Mouse (Mus musculus) midbrain, embryonic 11.5 days (tissue): ENCODE results near the gene Lgr5. TPM values are rescaled to one million over a fixed set of nuclear protein-coding genes. Genes with fewer than 3 reads are reported as not detected.
A peak's percentile ranks its signal among the peaks of the same experiment; 100 is the strongest.

Experiments used
- ATAC-seq: fragments of 200-750 bp; cut with Nextera tagmentation; 2 replicates; pipeline ENCODE4 v1.8.0; 2017; ENCODE audit warnings: moderate TSS enrichment, moderate library complexity; ENCODE audit not compliant: low FRiP score
- DNase-seq: peaks from one replicate; pipeline ENCODE4 v3.0.0; 2015; ENCODE audit warnings: low spot score; ENCODE audit errors: missing footprints
- H3K27ac ChIP-seq: fragments of 300-500 bp; sonication (generic); 2 replicates; pipeline ENCODE4 v1.5.1; 2014; ENCODE audit warnings: low read depth, low read length
- H3K27me3 ChIP-seq: fragments of 300-500 bp; sonication (generic); 2 replicates; pipeline ENCODE4 v1.6.1; 2014; ENCODE audit warnings: mild to moderate bottlenecking, low read length, moderate library complexity, mixed read lengths; ENCODE audit not compliant: control insufficient read depth, insufficient read depth
- H3K36me3 ChIP-seq: fragments of 300-500 bp; sonication (generic); 2 replicates; pipeline ENCODE4 v1.6.1; 2014; ENCODE audit warnings: mild to moderate bottlenecking, low read length, moderate library complexity, mixed read lengths; ENCODE audit not compliant: control insufficient read depth, insufficient read depth
- H3K4me1 ChIP-seq: fragments of 300-500 bp; sonication (generic); 2 replicates; pipeline ENCODE4 v1.6.1; 2014; ENCODE audit warnings: low read length; ENCODE audit not compliant: control insufficient read depth, insufficient read depth
- H3K4me2 ChIP-seq: fragments of 300-500 bp; sonication (generic); 2 replicates; pipeline ENCODE4 v1.6.1; 2014; ENCODE audit warnings: mild to moderate bottlenecking, moderate library complexity
- H3K4me3 ChIP-seq: fragments of 300-500 bp; sonication (generic); 2 replicates; pipeline ENCODE4 v1.5.1; 2014; ENCODE audit warnings: low read depth, low read length
- H3K9ac ChIP-seq: fragments of 300-500 bp; sonication (generic); 2 replicates; pipeline ENCODE4 v1.6.1; 2014; ENCODE audit warnings: low read length
- H3K9me3 ChIP-seq: fragments of 300-500 bp; sonication (generic); 2 replicates; pipeline ENCODE4 v1.6.1; 2016; ENCODE audit warnings: low read length; ENCODE audit not compliant: control insufficient read depth
- WGBS: fragments of 180-500 bp; shearing (Covaris S2); extraction: QIAGEN DNeasy Blood & Tissue Kit; methylation state at CpG from one replicate; pipeline ENCODE4 v1.1.7; 2014; 5-methylcytosine and 5-hydroxymethylcytosine counted together
- polyA plus RNA-seq: library from polyadenylated mRNA; unstranded; fragments of >200 nt; fragmentation: Nextera tagmentation; extraction: Ambion mirVana; gene quantifications from 2 replicates; pipeline ENCODE4 v1.2.1, GENCODE M21; 2014

Gene Lgr5
- polyA plus RNA-seq, 1 experiment from 2014 or later, result 7.3 TPM

- Histone ChIP-seq H3K4me2 (no peak overlapping the region), H3K27me3 (peaks cover 4% of the 10 kb centered on the region; the same call in 1 of the 2 replicates)
These were observed 30.8 kb downstream of the Lgr5 start for GRCm38 (mm10) chr10:115556738-115557242.

DNA sequence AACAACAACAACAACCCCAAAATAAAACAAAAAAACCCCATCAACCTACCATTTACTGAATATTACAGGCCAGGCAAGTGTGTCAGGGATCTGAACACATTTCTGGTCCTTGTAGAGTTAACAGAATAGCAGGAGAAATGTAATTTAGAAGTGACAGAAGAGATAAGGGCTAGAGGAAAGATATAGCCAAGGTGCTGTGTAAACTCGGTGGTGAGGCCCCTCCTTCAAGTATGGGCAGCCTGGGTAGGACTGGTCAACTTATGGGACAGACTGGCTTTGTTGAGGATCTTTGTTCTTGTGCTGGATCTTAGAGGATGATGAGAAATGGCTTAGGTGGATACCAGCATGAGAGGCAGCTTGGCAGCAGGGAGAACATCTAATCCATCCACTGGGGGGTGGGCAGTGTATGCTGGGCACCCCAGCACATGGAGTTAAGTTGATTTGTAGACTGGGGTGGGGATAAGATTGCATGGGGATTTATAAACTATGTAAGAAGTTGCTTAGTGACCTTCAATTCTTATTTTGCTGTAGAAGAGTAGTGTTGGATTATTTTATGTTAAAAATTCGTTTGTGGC is 32.3 kb downstream of the Lgr5 start:
- no peak overlapping the region for H3K27ac ChIP-seq
- H3K9ac ChIP-seq, result no peak overlapping the region
- no peak for ATAC-seq
- 65% methylated on average over 2 of the region's 2 CpGs for WGBS
- peak; percentile 66 for DNase-seq
- peaks cover 4% of the 10 kb centered on the region; the same call in 1 of the 2 replicates for H3K27me3 ChIP-seq
- peaks cover 7% of the 10 kb centered on the region for H3K4me1 ChIP-seq
- no peaks in the 10 kb centered on the region for H3K36me3 ChIP-seq
- no peak overlapping the region for H3K4me2 ChIP-seq
- H3K9me3 ChIP-seq, result no peaks in the 10 kb centered on the region
- no peak overlapping the region for H3K4me3 ChIP-seq

More at GRCm38 (mm10) chr10:115556738-115557242, 30.8 kb downstream of the Lgr5 start:
- DNase-seq, result peak; percentile 90
- Histone ChIP-seq H3K4me3 (no peak overlapping the region), H3K4me1 (peaks cover 7% of the 10 kb centered on the region), H3K36me3 (no peaks in the 10 kb centered on the region), H3K9me3 (no peaks in the 10 kb centered on the region), H3K9ac (no peak overlapping the region), H3K27ac (no peak overlapping the region)
- WGBS, result 13% methylated on average over 12 of the region's 12 CpGs
- peak; percentile 80 for ATAC-seq

GRCm38 (mm10) chr10:115553352-115554113 is 34.0 kb downstream of the Lgr5 start:
- H3K27me3 ChIP-seq, result no peaks in the 10 kb centered on the region; the same call in 1 of the 2 replicates
- no peaks in the 10 kb centered on the region for H3K36me3 ChIP-seq
- no peak overlapping the region for H3K27ac ChIP-seq
- H3K4me1 ChIP-seq, result peaks cover 7% of the 10 kb centered on the region
- ATAC-seq (no peak), DNase-seq (peak; percentile 64)
- no peak overlapping the region for H3K9ac ChIP-seq
- H3K9me3 ChIP-seq, result no peaks in the 10 kb centered on the region
- H3K4me3 ChIP-seq, result no peak overlapping the region
- H3K4me2 ChIP-seq, result no peak overlapping the region
- 52% methylated on average over 11 of the region's 11 CpGs for WGBS

DNA sequence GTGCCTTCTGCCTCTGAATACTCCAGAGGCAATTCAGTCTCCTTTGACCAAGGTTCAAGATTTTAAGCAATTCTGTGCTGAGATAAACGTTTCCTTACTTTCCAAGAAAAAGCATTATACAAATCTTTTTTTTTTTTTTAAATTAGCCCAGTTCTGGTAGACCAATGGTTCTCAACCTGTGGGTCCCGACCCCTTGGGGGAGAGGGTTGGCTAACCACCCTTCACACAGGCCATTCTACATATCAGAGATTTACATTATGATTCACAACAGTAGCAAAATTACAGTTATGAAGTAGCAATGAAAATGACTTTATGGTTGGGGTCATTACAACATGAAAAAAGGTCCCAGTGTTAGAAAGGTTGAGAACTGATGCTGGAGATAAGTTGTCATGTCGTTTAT is 36.5 kb downstream of the Lgr5 start:
- no peak overlapping the region for H3K27ac ChIP-seq
- no peaks in the 10 kb centered on the region for H3K36me3 ChIP-seq
- peak; percentile 57 for DNase-seq
- no peak overlapping the region for H3K4me2 ChIP-seq
- 89% methylated on average over 3 of the region's 3 CpGs for WGBS
- no peak overlapping the region for H3K4me3 ChIP-seq
- no peaks in the 10 kb centered on the region for H3K4me1 ChIP-seq
- no peak for ATAC-seq
- H3K9ac ChIP-seq, result no peak overlapping the region
- H3K27me3 ChIP-seq, result no peaks in the 10 kb centered on the region; the same call in 1 of the 2 replicates
- H3K9me3 ChIP-seq, result no peaks in the 10 kb centered on the region

DNA sequence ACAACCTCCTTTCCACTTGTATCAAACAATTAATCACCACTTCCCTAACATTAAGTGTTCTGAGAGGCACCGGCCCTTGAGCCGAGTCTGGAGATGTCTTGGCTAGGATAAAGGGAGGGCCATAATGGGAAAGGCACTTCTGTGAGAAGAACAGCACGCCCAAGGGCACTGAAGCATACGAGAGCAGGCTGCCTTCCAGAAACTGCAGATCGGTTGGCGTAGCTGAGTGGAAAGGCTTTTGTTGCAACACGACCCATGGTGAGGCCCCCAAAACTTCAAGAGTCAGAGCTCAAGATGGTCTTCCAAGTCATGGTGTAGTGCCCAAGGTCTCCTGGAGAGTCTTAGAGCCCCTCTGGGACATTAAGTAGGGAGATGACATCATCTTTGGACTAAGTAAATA is 37.3 kb downstream of the Lgr5 start:
- Histone ChIP-seq H3K4me2 (no peak overlapping the region), H3K4me1 (no peaks in the 10 kb centered on the region), H3K9me3 (no peaks in the 10 kb centered on the region), H3K27ac (no peak overlapping the region), H3K27me3 (no peaks in the 10 kb centered on the region; the same call in 1 of the 2 replicates), H3K36me3 (no peaks in the 10 kb centered on the region), H3K9ac (no peak overlapping the region), H3K4me3 (no peak overlapping the region)
- WGBS, result 39% methylated on average over 7 of the region's 7 CpGs
- DNase-seq (peak; percentile 83), ATAC-seq (no peak)

DNA sequence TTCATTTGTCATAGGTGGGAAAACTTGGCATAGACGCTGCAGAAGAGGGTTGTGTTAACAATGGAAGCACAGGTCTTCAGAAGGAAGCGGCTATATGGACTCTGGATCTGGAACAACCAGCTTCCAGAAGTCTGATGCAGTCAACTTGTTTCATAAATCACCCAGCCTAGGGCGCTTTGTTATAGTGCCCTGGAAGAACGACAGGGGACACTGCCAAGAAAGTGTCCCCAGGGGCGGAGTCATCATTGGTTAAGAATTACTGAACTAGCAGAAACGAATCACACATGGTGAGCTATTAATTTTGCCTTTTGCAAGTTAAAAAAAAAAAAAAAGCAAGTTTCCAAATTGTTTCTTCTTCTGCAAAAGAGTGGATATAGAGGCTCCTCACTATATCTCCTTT is 44.7 kb downstream of the Lgr5 start:
- no peak for DNase-seq
- Histone ChIP-seq H3K4me3 (no peak overlapping the region), H3K4me1 (no peaks in the 10 kb centered on the region), H3K27me3 (no peaks in the 10 kb centered on the region), H3K9ac (no peak overlapping the region), H3K9me3 (no peaks in the 10 kb centered on the region), H3K27ac (no peak overlapping the region), H3K36me3 (no peaks in the 10 kb centered on the region), H3K4me2 (no peak overlapping the region)
- WGBS, result 89% methylated on average over 6 of the region's 6 CpGs
- ATAC-seq, result no peak

DNA sequence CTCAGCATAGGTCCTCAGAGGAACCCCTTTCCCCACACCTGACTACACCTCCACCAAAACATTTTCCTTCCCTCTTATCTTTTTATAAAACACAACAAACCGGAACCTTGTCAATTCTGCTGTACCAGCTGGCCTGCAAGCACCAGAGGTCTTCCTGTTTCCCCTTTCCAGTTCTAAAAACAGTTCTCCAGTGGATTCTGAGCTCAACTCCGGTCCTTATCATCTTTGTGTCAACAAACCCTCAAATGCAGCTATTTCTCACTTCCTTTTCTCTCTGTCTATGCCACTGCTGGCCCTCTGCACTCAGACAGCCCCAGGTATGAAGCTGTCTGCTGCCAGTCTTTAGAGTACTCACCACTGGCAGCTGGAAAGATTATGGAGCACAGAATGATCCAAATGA is 56.8 kb downstream of the Lgr5 start:
- ATAC-seq (no peak), DNase-seq (no peak)
- Histone ChIP-seq H3K36me3 (no peaks in the 10 kb centered on the region), H3K4me1 (no peaks in the 10 kb centered on the region), H3K4me2 (no peak overlapping the region), H3K27ac (no peak overlapping the region), H3K27me3 (no peaks in the 10 kb centered on the region), H3K9me3 (no peaks in the 10 kb centered on the region), H3K4me3 (no peak overlapping the region), H3K9ac (no peak overlapping the region)
- 77% methylated on average over 2 of the region's 2 CpGs for WGBS

- WGBS, result 85% methylated on average over 12 of the region's 12 CpGs
- H3K36me3 ChIP-seq, result no peaks in the 10 kb centered on the region
- no peak for ATAC-seq
These were observed 57.8 kb downstream of the Lgr5 start for GRCm38 (mm10) chr10:115529768-115530167.

GRCm38 (mm10) chr10:115528892-115529291 is 58.7 kb downstream of the Lgr5 start:
- Histone ChIP-seq H3K4me1 (no peaks in the 10 kb centered on the region), H3K4me3 (no peak overlapping the region), H3K27ac (no peak overlapping the region), H3K9ac (no peak overlapping the region), H3K36me3 (no peaks in the 10 kb centered on the region), H3K4me2 (no peak overlapping the region), H3K27me3 (no peaks in the 10 kb centered on the region), H3K9me3 (no peaks in the 10 kb centered on the region)
- 74% methylated on average over 4 of the region's 4 CpGs for WGBS
- no peak for ATAC-seq
- DNase-seq, result no peak

More at GRCm38 (mm10) chr10:115529768-115530167, 57.8 kb downstream of the Lgr5 start:
- no peaks in the 10 kb centered on the region for H3K9me3 ChIP-seq
- no peak overlapping the region for H3K4me2 ChIP-seq
- no peak overlapping the region for H3K27ac ChIP-seq
- no peak overlapping the region for H3K4me3 ChIP-seq
- H3K27me3 ChIP-seq, result no peaks in the 10 kb centered on the region
- H3K9ac ChIP-seq, result no peak overlapping the region
- no peaks in the 10 kb centered on the region for H3K4me1 ChIP-seq
- DNase-seq, result no peak
